Mouse (Mus musculus) forebrain, embryonic 14.5 days (tissue): ENCODE data around the gene Ttc30a1. TPM values are rescaled to one million over a fixed set of nuclear protein-coding genes. Genes with fewer than 3 reads are reported as not detected.
"Not testable (repeated sequence)": the region's sequence is repeated elsewhere in the genome, so short reads cannot be mapped to it uniquely, and the experiment has no call there.

Experiments used
- ATAC-seq: fragments of 200-750 bp; cut with Nextera tagmentation; 2 replicates; pipeline ENCODE4 v1.8.0; 2017; ENCODE audit warnings: mild to moderate bottlenecking, moderate library complexity
- DNase-seq: peaks from one replicate; pipeline ENCODE4 v3.0.0-alpha.2; 2015; ENCODE audit warnings: low spot score
- H3K27ac ChIP-seq: fragments of 300-500 bp; sonication (generic); 2 replicates; pipeline ENCODE4 v1.5.1; 2014; ENCODE audit warnings: low read depth, mild to moderate bottlenecking, control low read depth, low read length, moderate library complexity
- H3K27me3 ChIP-seq: fragments of 300-500 bp; sonication (generic); replicated peaks from 2 replicates; pipeline ENCODE4 v1.6.1; 2014; ENCODE audit warnings: low read length, control low read depth, mixed read lengths; ENCODE audit not compliant: control insufficient read depth, insufficient read depth
- H3K36me3 ChIP-seq: fragments of 300-500 bp; sonication (generic); 2 replicates; pipeline ENCODE4 v1.6.1; 2014; ENCODE audit warnings: low read length, control low read depth; ENCODE audit not compliant: control insufficient read depth, insufficient read depth
- H3K4me1 ChIP-seq: fragments of 300-500 bp; sonication (generic); 2 replicates; pipeline ENCODE4 v1.6.1; 2014; ENCODE audit warnings: antibody characterized with exemption, low read length, control low read depth; ENCODE audit not compliant: control insufficient read depth, insufficient read depth
- H3K4me2 ChIP-seq: fragments of 300-500 bp; sonication (generic); 2 replicates; pipeline ENCODE4 v1.6.1; 2014; ENCODE audit warnings: mild to moderate bottlenecking, control low read depth, low read length
- H3K4me3 ChIP-seq: fragments of 300-500 bp; sonication (generic); 2 replicates; pipeline ENCODE4 v1.5.1; 2014; ENCODE audit warnings: low read depth, low read length, control low read depth
- H3K9ac ChIP-seq: fragments of 300-500 bp; sonication (generic); 2 replicates; pipeline ENCODE4 v1.6.1; 2014; ENCODE audit warnings: mild to moderate bottlenecking, low read length, control low read depth, moderate library complexity
- H3K9me3 ChIP-seq: fragments of 300-500 bp; sonication (generic); replicated peaks from 2 replicates; pipeline ENCODE4 v1.6.1; 2016; ENCODE audit warnings: low read length, control low read depth, mixed read lengths; ENCODE audit not compliant: control insufficient read depth
- WGBS: fragments of 180-500 bp; shearing (Covaris S2); extraction: QIAGEN DNeasy Blood & Tissue Kit; methylation state at CpG from one replicate; pipeline ENCODE4 v1.1.7; 2014; 5-methylcytosine and 5-hydroxymethylcytosine counted together
- polyA plus RNA-seq: library from polyadenylated mRNA; unstranded; fragments of >200 nt; fragmentation: Nextera tagmentation; extraction: Ambion mirVana; gene quantifications from 2 replicates; pipeline ENCODE4 v1.2.1, GENCODE M21; 2014

The Ttc30a1 gene
- polyA plus RNA-seq, 1 experiment from 2014 or later, result 8.8 TPM

- Histone ChIP-seq H3K9me3 (no peaks in the 10 kb centered on the region), H3K4me3 (no peak overlapping the region), H3K27ac (peak overlapping the region; percentile 81), H3K9ac (no peak overlapping the region; the same call in 1 of the 2 replicates), H3K36me3 (no peaks in the 10 kb centered on the region), H3K4me2 (0 out of 2 replicates have a peak overlapping the region, but pooled peaks have one; percentile 14), H3K27me3 (no peaks in the 10 kb centered on the region), H3K4me1 (peaks cover 25% of the 10 kb centered on the region)
- DNase-seq (peak; percentile 48), ATAC-seq (peak; percentile 11; the same call in 1 of the 2 replicates)
- 50% methylated on average over 7 of the region's 7 CpGs for WGBS
Measured at GRCm38 (mm10) chr2:75988779-75989363, 7.1 kb upstream of the Ttc30a1 start.

GRCm38 (mm10) chr2:75988378-75988777 lies 6.6 kb upstream of the Ttc30a1 start:
- Histone ChIP-seq H3K36me3 (no peaks in the 10 kb centered on the region), H3K9ac (no peak overlapping the region; the same call in 1 of the 2 replicates), H3K9me3 (no peaks in the 10 kb centered on the region), H3K27me3 (no peaks in the 10 kb centered on the region), H3K4me3 (no peak overlapping the region), H3K4me2 (no peak overlapping the region), H3K4me1 (peaks cover 25% of the 10 kb centered on the region), H3K27ac (peak overlapping the region; percentile 81)
- WGBS, result 64% methylated on average over 4 of the region's 4 CpGs
- peak; percentile 67 for DNase-seq
- ATAC-seq, result peak; percentile 40; the same call in 1 of the 2 replicates

- Histone ChIP-seq H3K4me1 (peaks cover 25% of the 10 kb centered on the region), H3K36me3 (no peaks in the 10 kb centered on the region)
Measured at GRCm38 (mm10) chr2:75987739-75988138, 6.0 kb upstream of the Ttc30a1 start.

GRCm38 (mm10) chr2:75985124-75985523 lies 3.4 kb upstream of the Ttc30a1 start:
- no peak overlapping the region for H3K4me2 ChIP-seq
- H3K27me3 ChIP-seq, result no peaks in the 10 kb centered on the region
- no peaks in the 10 kb centered on the region for H3K9me3 ChIP-seq
- H3K4me1 ChIP-seq, result peaks cover 17% of the 10 kb centered on the region; the same call in 1 of the 2 replicates
- H3K9ac ChIP-seq, result no peak overlapping the region
- ATAC-seq (peak; percentile 65), DNase-seq (peak; percentile 92)
- no peaks in the 10 kb centered on the region for H3K36me3 ChIP-seq
- no peak overlapping the region for H3K4me3 ChIP-seq
- WGBS, result 2% methylated on average over 2 of the region's 2 CpGs
- no peak overlapping the region for H3K27ac ChIP-seq

More at GRCm38 (mm10) chr2:75987739-75988138, 6.0 kb upstream of the Ttc30a1 start:
- no peak overlapping the region for H3K9ac ChIP-seq
- no peak for ATAC-seq
- peak overlapping the region; percentile 81; the same call in 1 of the 2 replicates for H3K27ac ChIP-seq
- H3K4me3 ChIP-seq, result no peak overlapping the region
- DNase-seq, result no peak
- no peaks in the 10 kb centered on the region for H3K9me3 ChIP-seq
- no peak overlapping the region for H3K4me2 ChIP-seq
- WGBS, result 73% methylated on average over 9 of the region's 9 CpGs
- H3K27me3 ChIP-seq, result no peaks in the 10 kb centered on the region

- 88% methylated on average over 3 of the region's 3 CpGs for WGBS
- no peak for DNase-seq
- Histone ChIP-seq H3K9me3 (no peaks in the 10 kb centered on the region), H3K4me3 (no peak overlapping the region), H3K27ac (no peak overlapping the region), H3K9ac (no peak overlapping the region), H3K36me3 (no peaks in the 10 kb centered on the region), H3K4me2 (no peak overlapping the region), H3K27me3 (no peaks in the 10 kb centered on the region), H3K4me1 (peaks cover 17% of the 10 kb centered on the region; the same call in 1 of the 2 replicates)
- ATAC-seq, result no peak
Measured at GRCm38 (mm10) chr2:75983847-75984246, 2.1 kb upstream of the Ttc30a1 start.

GRCm38 (mm10) chr2:75983091-75983490 lies 1.3 kb upstream of the Ttc30a1 start:
- H3K4me2 ChIP-seq, result no peak overlapping the region
- ATAC-seq (no peak), DNase-seq (no peak)
- H3K36me3 ChIP-seq, result no peaks in the 10 kb centered on the region
- 96% methylated on average over 3 of the region's 3 CpGs for WGBS
- no peaks in the 10 kb centered on the region for H3K27me3 ChIP-seq
- H3K27ac ChIP-seq, result no peak overlapping the region
- no peak overlapping the region for H3K4me3 ChIP-seq
- no peaks in the 10 kb centered on the region for H3K9me3 ChIP-seq
- no peak overlapping the region for H3K9ac ChIP-seq
- peaks cover 12% of the 10 kb centered on the region; the same call in 1 of the 2 replicates for H3K4me1 ChIP-seq

- Histone ChIP-seq H3K9ac (no peak overlapping the region), H3K36me3 (no peaks in the 10 kb centered on the region), H3K9me3 (no peaks in the 10 kb centered on the region), H3K4me2 (no peak overlapping the region), H3K4me1 (peaks cover 8% of the 10 kb centered on the region; the same call in 1 of the 2 replicates), H3K27me3 (no peaks in the 10 kb centered on the region), H3K27ac (no peak overlapping the region), H3K4me3 (no peak overlapping the region)
- DNase-seq (no peak), ATAC-seq (no peak)
- WGBS, result 98% methylated on average over 4 of the region's 4 CpGs
Measured at GRCm38 (mm10) chr2:75982626-75983025, 859 bp upstream of the Ttc30a1 start.

GRCm38 (mm10) chr2:75980933-75981439 lies 781 bp downstream of the Ttc30a1 start:
- not testable (repeated sequence) for H3K27me3 ChIP-seq, H3K36me3 ChIP-seq, DNase-seq, H3K4me1 ChIP-seq, H3K9ac ChIP-seq, ATAC-seq, H3K27ac ChIP-seq, H3K9me3 ChIP-seq
- WGBS, result 97% methylated on average over 13 of the region's 13 CpGs
- Histone ChIP-seq H3K4me2 (peak overlapping the region; percentile 61), H3K4me3 (peak overlapping the region; percentile 34)

GRCm38 (mm10) chr2:75977752-75978368 lies 3.9 kb downstream of the Ttc30a1 start, which contains the start of gene Ttc30a2:
TSS of gene Ttc30a2 (minus strand) at chr2:75978170.
- ATAC-seq, H3K27me3 ChIP-seq, H3K27ac ChIP-seq, H3K4me3 ChIP-seq, H3K4me2 ChIP-seq, H3K9ac ChIP-seq, H3K4me1 ChIP-seq, H3K36me3 ChIP-seq, H3K9me3 ChIP-seq: not testable (repeated sequence)
- 30% methylated on average over 18 of the region's 24 CpGs for WGBS
- peak; percentile 58 for DNase-seq
